Mouse (Mus musculus): ENCODE results near the gene Slfn8.
A peak's percentile ranks its signal among the peaks of the same experiment; 100 is the strongest.
"Not testable (repeated sequence)": the region's sequence is repeated elsewhere in the genome, so short reads cannot be mapped to it uniquely, and the experiment has no call there.

Gene Slfn8

GRCm38 (mm10) chr11:82991469-82992166, 29.0 kb downstream of the Slfn8 start, which contains the start of gene Slfn9:
Slfn9 (minus strand) TSS chr11:82991830.
- peak; percentile 25 to 55 for DNase-seq (ENCODE audit: low spot score in 2 of 2)

- not testable (repeated sequence) for DNase-seq (ENCODE audit: low spot score in 2 of 2)
Measured at GRCm38 (mm10) chr11:82990612-82991385, 29.8 kb downstream of the Slfn8 start.

GRCm38 (mm10) chr11:82989357-82989756, 31.3 kb downstream of the Slfn8 start:
- DNase-seq (ENCODE audit: low spot score in 2 of 2) = no peak

GRCm38 (mm10) chr11:82987621-82988020, 33.0 kb downstream of the Slfn8 start:
- no peak for DNase-seq (ENCODE audit: low spot score in 2 of 2)

- DNase-seq (ENCODE audit: low spot score in 2 of 2) = peak in 1 of 2 experiments; percentile 54
Measured at GRCm38 (mm10) chr11:82983193-82983592, 37.4 kb downstream of the Slfn8 start.

GRCm38 (mm10) chr11:82982409-82982808, 38.2 kb downstream of the Slfn8 start:
- peak in 1 of 2 experiments; percentile 54 for DNase-seq (ENCODE audit: low spot score in 2 of 2)

- DNase-seq (ENCODE audit: low spot score in 2 of 2) = peak in 1 of 2 experiments; percentile 52
Measured at GRCm38 (mm10) chr11:82973916-82974315, 46.7 kb downstream of the Slfn8 start.

GRCm38 (mm10) chr11:82971590-82971974, 49.0 kb downstream of the Slfn8 start:
- DNase-seq (ENCODE audit: low spot score in 2 of 2) = no peak

GRCm38 (mm10) chr11:82970712-82971589, 49.7 kb downstream of the Slfn8 start:
- DNase-seq (ENCODE audit: low spot score in 2 of 2) = no peak

- no peak for DNase-seq (ENCODE audit: low spot score in 2 of 2)
Measured at GRCm38 (mm10) chr11:82962215-82962614, 58.4 kb downstream of the Slfn8 start.

- DNase-seq (ENCODE audit: low spot score in 2 of 2) = no peak
Measured at GRCm38 (mm10) chr11:82961743-82962142, 58.9 kb downstream of the Slfn8 start.

GRCm38 (mm10) chr11:82959613-82960012, 61.0 kb downstream of the Slfn8 start:
- no peak for DNase-seq (ENCODE audit: low spot score in 2 of 2)

- DNase-seq (ENCODE audit: low spot score in 2 of 2) = no peak
Measured at GRCm38 (mm10) chr11:82956925-82957324, 63.7 kb downstream of the Slfn8 start.

- DNase-seq (ENCODE audit: low spot score in 2 of 2) = no peak
Measured at GRCm38 (mm10) chr11:82954631-82955030, 66.0 kb downstream of the Slfn8 start.

GRCm38 (mm10) chr11:82952612-82953542, 67.7 kb downstream of the Slfn8 start:
- DNase-seq (ENCODE audit: low spot score in 2 of 2) = peak in 1 of 2 experiments; percentile 27
